Mouse (Mus musculus) megakaryocyte, adult 5-6 weeks (primary cell): ENCODE results near the gene Eps8l2. TPM values are rescaled to one million over a fixed set of nuclear protein-coding genes. Genes with fewer than 3 reads are reported as not detected.

Experiments
- ATAC-seq: 2 replicates; pipeline ENCODE4 v1.8.0; 2016; ENCODE audit warnings: mild to moderate bottlenecking, inconsistent platforms; ENCODE audit not compliant: poor library complexity, severe bottlenecking
- total RNA-seq, 2 experiments: library from RNA; stranded (forward) in 1 of 2; stranded (reverse) in 1 of 2; fragments of 153-499, 151-499 nt in 1 of 2; fragments of 221-1000, 200-1000 nt in 1 of 2; gene quantifications; 2 replicates each; pipeline versions ENCODE4 v1.2.3 to v1.2.4; 2015 to 2017

Eps8l2 gene
- total RNA-seq (2015), result not detected in 2 replicates
- not detected in 2 replicates for total RNA-seq (2017)

DNA sequence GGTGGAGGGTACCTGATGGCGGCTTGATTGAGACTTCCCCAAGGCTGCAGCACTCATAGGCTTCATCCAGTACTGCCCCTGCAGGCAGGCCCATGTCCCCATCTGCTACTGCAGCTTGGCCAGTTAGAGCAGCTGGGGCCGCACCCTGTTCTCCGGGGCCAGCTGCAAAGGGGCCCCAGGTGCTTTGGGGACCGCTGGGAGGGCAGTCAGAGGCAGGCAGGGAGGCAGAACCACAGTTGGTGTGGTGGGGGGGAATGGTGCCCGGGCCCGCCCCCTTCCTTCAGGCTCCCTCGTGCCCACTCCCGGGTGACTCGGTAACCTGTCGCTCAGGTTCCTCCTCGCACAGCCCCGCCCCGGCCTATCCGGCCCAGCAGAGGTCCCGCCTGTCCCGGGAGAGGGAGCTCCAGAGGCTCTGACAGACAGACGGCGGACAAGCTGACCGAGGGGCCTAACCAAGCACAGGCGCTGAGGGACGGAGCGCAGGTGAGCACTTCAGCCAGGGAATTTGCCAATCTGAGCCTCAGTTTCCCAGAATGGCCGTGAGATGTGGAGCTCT lies at the start of gene Eps8l2:
Gene Eps8l2, plus strand, starts transcription at position 305 of the 556 bp plus-strand sequence.
- ATAC-seq, result peak; percentile 93

DNA sequence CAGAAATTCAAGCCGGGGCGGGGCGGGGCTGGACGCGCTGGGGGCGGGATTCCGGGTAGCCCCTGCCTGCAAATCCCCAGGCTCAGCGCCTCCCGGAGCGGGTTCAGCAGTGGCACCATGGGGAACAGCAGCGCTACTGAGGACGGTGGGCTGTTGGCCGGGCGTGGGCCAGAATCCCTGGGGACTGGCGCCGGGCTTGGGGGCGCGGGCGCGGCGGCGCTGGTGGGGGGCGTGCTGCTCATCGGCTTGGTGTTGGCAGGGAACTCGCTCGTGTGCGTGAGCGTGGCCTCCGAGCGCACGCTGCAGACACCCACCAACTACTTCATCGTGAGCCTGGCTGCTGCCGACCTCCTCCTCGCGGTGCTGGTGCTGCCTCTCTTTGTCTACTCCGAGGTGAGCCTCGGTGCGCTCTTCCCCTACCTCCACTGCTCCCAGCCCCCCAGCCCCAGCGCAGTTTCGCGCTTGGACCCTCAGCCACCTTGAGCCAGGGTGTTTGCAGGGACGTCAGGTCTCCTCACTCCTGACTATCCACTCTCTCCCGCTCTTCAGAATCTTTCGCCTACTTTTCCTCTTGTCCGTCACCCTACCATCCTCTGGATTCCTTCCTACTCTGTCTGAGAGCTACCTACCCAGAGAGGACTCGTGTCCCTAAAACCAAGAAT lies 46.6 kb upstream of the Eps8l2 start, which contains the start of gene Drd4:
Gene Drd4, plus strand, starts transcription at position 86 of the 662 bp plus-strand sequence.
- ATAC-seq, result no peak

DNA sequence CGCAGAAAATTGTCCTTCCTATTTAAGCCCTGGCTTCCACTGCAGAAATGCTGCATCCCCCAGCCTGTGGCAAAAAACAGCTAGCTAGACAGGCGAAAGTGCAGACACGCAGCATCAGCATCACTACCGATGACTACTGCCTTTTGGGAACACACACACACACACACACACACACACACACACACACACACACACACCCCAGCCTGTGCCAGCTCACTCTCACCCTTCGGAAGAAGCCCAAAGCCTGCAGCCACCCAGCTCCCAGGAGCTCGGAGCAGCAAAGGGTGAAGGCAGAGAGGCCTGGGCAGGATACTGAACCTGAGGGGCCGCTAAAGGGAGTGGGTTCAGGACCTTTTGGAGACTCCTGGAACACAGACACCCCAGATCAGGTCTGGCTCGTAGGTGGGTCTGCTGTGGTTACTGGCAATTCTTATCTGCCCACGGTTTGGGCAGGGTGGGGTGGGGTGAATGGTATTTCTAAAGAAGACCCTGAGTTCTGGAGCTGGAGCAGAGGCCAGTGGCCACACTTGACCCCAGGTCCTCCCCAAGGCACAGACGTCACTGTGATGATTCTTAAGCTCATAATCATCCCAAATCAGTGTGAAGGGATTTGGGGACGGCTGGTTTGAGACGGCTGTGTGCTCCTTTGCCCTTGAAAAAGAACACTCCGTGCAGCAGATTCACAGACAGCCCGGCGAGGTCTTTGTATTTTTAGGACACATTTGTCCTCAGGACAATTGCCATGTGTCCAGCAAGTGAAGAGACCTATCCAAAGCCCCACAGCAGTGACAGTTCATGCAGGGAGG lies 45.9 kb upstream of the Eps8l2 start:
- ATAC-seq, result no peak

DNA sequence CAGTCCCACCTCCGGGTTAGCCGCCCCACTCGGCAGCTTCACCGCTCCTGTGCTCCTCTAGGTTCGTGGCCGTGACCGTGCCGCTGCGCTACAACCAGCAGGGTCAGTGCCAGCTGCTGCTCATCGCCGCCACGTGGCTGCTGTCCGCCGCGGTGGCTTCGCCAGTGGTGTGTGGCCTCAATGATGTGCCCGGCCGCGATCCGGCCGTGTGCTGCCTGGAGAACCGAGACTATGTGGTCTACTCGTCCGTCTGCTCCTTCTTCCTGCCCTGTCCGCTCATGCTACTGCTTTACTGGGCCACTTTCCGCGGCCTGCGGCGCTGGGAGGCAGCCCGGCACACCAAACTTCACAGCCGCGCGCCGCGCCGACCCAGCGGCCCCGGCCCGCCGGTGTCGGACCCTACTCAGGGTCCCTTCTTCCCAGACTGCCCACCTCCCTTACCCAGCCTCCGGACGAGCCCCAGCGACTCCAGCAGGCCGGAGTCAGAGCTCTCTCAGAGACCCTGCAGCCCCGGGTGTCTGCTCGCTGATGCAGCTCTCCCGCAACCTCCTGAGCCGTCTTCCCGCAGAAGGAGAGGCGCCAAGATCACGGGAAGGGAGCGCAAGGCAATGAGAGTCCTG lies 44.7 kb upstream of the Eps8l2 start:
- ATAC-seq, result peak; percentile 59

DNA sequence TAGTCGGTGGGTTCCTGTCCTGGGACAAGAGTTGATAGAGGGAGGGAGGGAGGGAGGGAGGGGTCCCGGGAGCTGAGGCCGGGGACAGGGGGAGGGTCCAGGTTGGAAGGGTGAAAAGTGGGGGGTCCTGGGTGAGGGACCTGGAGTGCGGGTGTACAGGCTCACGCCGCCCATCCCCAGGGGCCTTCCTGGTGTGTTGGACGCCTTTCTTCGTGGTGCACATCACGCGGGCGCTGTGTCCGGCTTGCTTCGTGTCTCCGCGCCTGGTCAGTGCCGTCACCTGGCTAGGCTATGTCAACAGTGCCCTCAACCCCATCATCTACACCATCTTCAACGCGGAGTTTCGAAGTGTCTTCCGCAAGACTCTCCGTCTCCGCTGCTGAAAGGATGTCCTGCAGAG lies 44.2 kb upstream of the Eps8l2 start:
- ATAC-seq, result peak; percentile 30

DNA sequence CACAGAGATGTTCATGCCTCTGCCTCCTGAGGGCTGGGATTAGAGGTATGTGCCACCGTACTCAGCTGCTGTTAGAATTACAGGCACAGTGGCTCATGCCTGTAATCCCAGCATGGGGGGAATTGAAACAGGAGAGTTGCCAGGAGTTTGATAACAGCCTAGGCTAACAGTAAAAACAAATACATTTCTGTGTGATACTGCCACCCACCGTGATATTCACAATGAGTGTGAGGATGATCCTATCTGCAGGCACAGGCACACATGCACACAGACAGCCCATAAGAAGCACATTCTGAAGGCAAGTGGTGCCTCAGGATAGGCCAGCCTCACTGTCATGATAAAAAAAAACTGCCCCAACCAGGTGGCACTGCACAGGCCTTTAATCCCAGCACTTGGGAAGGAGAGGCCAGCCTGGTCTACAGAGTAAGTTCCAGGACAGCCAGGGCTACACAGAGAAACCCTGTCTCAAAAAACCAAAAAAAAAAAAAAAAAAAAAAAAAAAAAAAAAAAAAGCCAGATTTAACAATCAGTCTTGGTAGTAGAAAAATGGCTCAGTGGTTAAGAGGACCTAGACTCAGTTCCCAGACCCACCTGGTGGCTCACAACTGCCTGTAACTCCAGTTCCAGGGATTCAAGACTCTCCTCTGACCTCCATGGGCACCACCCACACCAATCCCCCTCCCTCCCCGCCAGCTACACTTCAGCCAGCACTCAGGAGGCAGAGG lies 40.6 kb upstream of the Eps8l2 start:
- ATAC-seq, result no peak

DNA sequence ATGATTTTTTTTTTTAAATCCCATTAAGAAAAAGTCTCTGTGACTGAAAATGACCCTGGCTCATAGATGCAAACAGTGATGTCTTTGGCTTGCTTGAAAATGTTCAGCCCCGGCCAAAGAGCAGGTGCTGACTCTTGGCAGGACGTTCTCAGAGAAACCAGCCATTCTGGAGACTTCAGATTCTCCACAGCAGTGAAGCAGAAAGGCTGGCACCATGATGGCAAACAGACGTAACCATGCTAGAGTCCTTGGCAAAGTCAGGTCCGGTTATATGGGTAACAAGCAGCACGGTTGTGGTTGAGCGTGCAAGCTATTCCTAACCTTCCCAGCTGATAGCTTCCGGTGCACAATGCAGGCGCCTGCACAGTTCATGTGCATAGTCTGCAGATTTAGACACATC lies 39.5 kb upstream of the Eps8l2 start:
- no peak for ATAC-seq

DNA sequence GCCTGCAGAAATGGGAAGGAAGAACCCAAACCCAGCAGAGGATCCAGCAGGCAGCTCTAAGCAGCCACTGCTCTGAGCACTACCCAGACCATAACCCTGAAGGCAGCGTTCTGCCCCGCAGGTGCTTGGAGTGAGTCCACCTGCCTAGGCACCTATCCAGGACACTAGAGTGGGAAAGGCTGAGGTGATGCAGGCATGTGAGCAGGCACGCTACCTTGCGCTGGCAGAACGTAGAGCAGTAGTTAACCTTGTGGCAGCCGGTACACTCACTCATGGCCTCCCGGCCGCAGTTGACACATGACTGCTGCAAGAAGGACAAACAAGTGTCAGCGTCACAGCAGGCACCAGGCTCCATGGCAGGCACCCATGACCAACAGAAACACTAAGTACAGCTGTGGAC lies 37.3 kb upstream of the Eps8l2 start:
- ATAC-seq, result no peak

DNA sequence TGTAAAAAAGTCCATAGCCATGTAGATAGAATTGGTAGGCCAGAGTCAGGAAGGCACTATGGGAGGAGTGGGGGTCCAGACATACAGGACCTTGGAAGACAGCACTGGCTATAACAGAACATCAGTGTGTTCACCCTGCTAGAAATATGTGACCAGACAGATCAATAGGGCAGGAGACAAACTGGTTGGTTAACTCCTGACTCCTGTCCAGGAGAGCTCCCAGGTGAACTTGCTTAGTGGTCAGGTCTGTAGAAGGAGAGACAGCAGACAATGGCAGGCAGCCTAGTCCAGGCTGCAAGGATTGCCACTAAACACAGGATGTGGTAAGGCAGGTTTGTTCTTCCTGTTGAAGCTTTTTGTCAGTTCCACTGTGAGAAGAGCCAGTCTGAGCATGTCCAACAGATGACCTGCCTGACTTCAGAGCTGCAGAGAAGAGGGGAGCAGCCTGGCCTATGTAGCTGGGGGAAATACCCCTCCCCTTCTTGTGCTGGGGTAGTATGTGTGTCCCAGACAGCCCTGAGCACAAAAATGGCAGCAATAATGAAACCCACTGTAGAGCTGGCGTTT lies 35.9 kb upstream of the Eps8l2 start:
- ATAC-seq, result peak; percentile 72

DNA sequence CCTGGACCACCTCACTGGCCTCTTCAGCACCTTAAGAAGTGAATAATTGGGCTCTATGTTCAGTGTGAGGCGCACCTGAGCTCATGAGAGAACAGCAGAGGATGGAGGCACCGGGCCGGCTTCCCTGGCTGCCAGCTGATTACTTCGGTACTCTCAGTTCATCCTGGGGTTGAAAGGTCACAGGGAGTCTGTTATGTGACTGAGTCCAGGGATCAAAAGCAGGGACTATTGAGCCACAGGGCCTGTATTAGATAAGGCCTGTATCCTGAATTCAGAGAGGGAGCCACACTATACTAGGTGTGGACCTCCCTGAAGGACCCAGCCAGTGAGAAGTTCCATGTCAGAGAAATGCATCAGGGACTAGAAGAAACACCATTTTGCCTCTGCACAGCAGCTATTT lies 34.1 kb upstream of the Eps8l2 start:
- ATAC-seq, result no peak

DNA sequence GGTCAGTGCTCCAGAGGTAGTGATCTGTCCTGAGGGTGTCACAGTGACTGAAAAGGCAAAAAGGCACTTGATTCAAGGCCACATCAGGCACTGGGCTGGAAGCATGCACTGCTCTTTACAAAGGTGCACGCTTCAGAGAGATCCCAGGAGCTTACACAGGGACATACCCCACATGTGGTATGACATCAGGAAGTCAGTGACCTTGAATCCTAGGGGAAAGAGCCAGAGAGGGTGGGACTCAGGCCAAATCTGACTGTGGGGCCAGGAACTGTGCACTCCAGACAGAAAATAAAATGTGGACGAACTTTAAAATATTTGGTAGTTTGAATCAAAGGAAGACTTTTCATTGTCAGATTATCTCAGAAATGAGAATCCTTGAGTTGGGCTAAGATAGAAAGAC lies 24.3 kb upstream of the Eps8l2 start:
- no peak for ATAC-seq

DNA sequence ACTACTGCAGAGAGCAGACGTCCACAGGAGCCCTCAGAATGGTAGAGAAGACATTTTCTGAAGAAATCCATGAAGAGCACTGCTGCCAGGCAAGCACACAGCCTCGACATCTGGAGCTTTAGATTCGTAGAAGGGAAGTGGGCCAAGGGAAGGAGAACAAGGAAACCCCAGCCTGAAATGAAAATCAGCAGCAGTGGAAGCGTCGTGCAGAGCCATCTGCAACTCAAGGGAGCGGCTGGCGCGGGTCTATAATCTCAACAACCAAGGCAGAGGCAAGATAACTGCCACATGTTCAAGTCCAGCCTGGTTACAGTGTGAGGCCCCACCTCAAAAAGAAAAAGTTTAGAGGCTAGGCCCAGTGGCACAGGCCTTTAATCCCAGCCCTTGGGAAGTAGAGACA lies 23.6 kb upstream of the Eps8l2 start:
- no peak for ATAC-seq

DNA sequence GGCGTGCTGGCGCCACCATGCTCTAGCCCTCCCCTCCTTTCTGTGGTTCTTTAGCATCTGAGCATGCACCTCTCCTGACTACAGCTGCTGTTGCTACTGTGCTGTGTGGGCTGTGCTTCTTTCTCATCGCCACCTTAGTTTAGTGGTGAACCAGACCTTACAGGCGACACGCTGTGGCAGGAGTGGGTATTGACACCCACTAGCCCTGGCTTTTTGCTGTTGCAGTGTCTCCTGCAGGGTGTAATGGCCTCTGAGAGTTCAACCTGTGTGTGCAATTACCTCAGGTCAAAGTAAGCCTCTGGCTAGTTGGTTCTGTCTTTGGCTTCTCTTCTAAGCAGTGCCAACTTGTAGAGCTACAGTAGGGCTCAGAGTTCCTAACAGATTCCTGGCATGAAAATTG lies 22.7 kb upstream of the Eps8l2 start:
- ATAC-seq, result peak; percentile 90

DNA sequence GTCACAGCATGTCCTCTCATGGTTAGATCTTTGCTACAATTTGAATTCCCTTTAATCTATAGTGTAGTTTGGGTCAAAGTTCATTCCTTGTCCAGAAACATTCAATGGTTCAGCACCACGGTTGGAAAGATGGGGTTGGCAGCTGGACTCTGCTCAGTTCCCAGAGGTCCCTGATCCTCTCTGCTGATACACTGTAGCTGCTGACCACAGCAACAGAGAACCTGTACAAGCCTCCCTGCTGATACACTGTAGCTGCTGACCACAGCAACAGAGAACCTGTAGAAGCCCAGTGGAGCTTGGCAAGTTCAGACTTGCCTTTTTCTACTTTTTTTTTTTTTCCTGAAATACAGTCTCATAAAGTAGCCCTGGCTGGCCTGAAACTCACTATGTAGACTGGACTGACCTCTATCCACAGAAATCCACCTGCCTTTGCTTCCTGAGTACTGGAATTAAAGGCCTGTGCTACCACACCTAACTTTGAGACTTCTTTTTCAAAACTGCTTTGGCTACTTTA lies 21.0 kb upstream of the Eps8l2 start:
- no peak for ATAC-seq

DNA sequence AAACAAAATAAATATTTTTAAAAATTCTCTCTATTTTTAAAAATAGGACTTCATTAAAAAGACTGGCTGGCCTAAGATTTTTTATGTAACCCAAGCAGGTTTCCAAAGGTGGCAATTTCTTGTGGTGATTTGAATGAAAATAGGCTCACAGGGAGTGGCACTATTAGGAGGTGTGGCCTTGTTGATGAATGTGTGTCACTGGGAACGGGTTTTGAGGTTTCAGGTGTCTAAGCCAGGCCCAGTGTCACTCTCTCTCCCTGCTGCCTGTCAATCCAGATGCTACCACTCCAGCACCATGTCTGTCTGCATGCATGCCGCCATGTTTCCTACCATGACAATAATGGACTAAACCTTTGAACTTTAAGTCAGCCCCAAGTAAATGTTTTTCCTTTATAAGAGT lies 19.2 kb upstream of the Eps8l2 start:
- no peak for ATAC-seq

DNA sequence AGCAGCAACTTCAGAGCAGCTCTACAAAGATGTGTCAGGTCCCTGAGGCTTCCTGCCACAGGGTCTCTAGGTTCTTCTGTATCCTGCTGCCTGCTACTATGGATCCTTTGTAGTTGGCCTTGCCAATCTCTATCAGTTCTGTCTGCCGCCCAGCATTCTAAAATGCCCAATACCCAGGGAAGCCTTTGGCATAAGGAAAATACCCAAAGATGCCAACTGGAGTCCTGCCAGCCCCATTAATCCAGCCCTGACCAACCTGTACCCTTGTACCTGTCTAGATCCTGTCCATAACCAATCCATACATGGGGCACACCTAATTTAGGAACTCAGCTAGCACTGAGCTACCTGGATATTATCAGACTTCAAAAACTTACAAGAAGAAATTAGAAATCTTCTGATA lies 14.0 kb upstream of the Eps8l2 start:
- no peak for ATAC-seq

DNA sequence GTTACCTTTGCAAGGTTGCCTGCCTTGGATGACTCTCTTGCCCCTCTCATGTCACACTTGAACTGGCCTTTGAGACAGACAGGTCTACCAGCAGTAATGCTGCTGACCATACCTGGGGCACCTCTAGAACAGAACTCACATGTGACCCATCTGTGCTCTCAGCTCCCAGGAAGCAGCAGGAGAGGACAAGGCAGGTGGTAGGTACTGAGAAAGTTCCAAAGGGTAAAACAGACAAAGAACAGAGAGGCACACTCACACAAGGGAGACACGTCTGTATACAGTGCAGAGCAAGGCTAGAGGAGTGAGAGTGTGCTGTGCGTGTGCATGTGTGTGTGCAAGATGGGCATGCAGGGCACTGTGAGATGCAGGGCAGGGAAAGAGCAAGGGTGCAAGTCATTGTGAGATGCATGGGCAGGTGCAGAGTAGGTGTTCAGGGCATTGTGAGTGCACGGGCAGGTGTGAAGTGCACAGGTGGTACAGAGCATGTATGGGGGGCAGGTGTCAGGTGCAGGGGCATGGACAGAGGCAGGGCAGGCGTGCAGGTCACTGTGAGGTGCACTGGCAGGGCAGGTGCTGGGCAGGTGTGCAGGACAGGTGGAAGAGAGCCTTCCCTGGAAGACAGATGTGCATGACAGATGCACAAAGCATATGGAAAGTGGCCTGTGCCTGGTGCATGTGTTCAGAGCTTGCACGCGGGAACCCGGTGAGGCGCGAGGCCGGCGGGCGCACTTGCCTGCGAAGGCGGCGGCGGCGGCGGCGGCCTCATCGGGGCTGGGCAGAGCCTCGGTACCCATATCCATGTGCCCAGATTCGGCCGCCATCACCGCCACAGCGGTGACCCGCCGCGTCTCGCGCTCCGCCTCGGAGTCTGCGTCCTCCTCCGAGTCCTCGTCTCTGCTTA lies 11.9 kb upstream of the Eps8l2 start:
- ATAC-seq, result no peak

DNA sequence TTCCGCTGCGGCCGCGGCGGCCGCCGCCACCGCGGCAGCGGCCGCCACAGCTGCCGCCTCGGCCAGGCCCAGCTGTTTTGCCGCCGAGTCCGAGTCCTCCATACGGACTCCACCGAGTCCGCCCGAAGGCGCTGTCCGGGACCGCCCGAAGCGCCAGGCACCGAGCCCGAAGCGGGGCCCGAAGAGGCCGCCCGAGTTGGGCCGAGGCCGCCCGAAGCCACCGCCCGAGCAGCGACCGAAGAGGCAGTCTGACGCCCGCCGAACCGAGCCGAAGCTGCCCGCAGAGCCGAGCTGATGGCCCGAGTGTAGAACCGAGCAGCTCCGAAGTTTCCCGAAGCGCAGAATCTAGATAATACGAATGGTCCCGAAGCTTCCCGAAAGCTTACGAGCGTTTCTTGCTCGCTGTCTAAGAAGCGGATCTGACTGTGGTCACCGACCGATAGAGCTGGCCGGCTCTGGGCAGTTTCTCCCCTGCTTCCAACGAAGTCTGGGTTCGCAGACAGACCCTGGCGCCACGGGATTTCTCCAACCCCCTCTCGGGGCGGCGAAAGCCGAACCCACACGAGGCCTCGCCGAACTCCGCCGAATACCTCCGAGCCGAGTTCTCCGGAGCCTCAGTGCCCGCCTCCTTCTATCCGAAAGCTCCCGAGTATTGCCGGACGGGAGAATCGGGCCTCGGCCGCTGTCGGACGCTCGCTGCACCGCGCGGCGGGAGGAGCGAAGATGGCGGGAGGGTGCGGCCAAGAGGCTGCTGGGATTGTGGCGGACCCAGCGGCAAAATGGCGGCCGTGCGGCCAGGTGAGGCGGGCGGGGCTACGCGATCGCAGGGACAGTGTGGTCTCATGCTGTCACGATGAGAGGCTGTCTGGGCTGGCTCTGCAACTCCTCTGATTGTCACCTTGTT lies 11.0 kb upstream of the Eps8l2 start, which contains the start of the genes Deaf1 and Tmem80:
Gene Deaf1, minus strand, starts transcription at position 222 of the 904 bp plus-strand sequence.
Gene Tmem80, plus strand, starts transcription at position 271 of the 904 bp plus-strand sequence.
- peak; percentile 89 for ATAC-seq
